Mouse (Mus musculus) CH12.LX (cell line): ENCODE data around the gene Notch3.

Source experiments
- CTCF ChIP-seq, 2 experiments: IDR thresholded peaks in 1 of 2; conservative IDR thresholded peaks in 1 of 2; 2 replicates each; pipeline ENCODE4 v1.5.1; 2011 to 2012; ENCODE audit warnings: low read depth in 2 of 2, low read length in 2 of 2, improper control_type of control experiment in 1 of 2, inconsistent platforms in 1 of 2, mild to moderate bottlenecking in 1 of 2, moderate library complexity in 1 of 2
- ETS1 ChIP-seq: conservative IDR thresholded peaks from 2 replicates; pipeline ENCODE4 v1.6.1; 2012; ENCODE audit warnings: low read depth, mild to moderate bottlenecking, inconsistent platforms, low read length, improper control_type of control experiment, moderate library complexity
- MAZ ChIP-seq: IDR thresholded peaks from 2 replicates; pipeline ENCODE4 v1.6.1; 2012; ENCODE audit warnings: low read depth, mild to moderate bottlenecking, inconsistent platforms, low read length, improper control_type of control experiment, moderate library complexity
- MYC ChIP-seq: IDR thresholded peaks from 2 replicates; pipeline ENCODE4 v1.6.1; 2011; ENCODE audit warnings: low read depth, mild to moderate bottlenecking, improper control_type of control experiment, low read length
- SMC3 ChIP-seq: IDR thresholded peaks from 2 replicates; pipeline ENCODE4 v1.6.1; 2011; ENCODE audit warnings: low read depth, low read length, improper control_type of control experiment

DNA sequence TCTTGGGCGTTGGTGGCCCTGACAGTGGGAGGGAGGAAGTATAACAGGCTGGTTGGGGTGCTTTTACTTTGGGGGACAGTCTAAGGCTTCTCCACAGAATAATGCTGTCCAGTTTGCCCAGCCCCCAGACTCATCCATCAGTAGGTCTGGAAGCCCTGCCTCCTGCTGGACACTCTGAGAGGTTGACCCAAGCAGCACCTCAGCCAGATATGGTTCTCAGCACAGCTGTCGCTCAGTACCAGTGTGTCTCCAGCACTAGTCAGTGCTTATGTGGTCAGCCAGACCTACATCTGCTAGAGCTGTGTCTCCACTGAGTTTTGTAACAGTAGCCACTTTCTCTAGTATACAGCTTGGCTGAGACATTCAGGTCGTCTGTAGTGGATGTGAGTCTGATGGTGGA lies 48.2 kb downstream of the Notch3 start:
- TF ChIP-seq CTCF (conservative IDR thresholded peaks at IDR 0.05 in 1 of 2, IDR thresholded peaks at IDR 0.05 in 1 of 2; ENCODE audit: low read depth in 2 of 2, low read length in 2 of 2) (peak in 1 of 2 experiments; percentile 38; a peak in 2 of 4 replicates), MYC (no peak), MAZ (no peak), ETS1 (no peak), SMC3 (peak; percentile 26; the same call in 1 of the 2 replicates)
